Mouse (Mus musculus) intestine, embryonic 16.5 days (tissue): ENCODE measurements at regions not wholly inside any gene's neighbourhood (a gene's known extent, or its start where the extent isn't known, plus 50 kb on each side); places are given as distances from the start of the nearest gene placed in this dataset.
A peak's percentile ranks its signal among the peaks of the same experiment; 100 is the strongest.

Experiments used
- ATAC-seq: fragments of 200-750 bp; cut with Nextera tagmentation; 2 replicates; pipeline ENCODE4 v1.8.0; 2017; ENCODE audit warnings: moderate TSS enrichment, moderate library complexity
- H3K27ac ChIP-seq: fragments of 300-500 bp; sonication (generic); 2 replicates; pipeline ENCODE4 v1.5.1; 2014; ENCODE audit warnings: mild to moderate bottlenecking, low read length
- H3K27me3 ChIP-seq: fragments of 300-500 bp; sonication (generic); replicated peaks from 2 replicates; pipeline ENCODE4 v1.6.1; 2014; ENCODE audit warnings: low read length, control low read depth, mixed read lengths; ENCODE audit not compliant: control insufficient read depth, insufficient read depth
- H3K36me3 ChIP-seq: fragments of 300-500 bp; sonication (generic); 2 replicates; pipeline ENCODE4 v1.6.1; 2014; ENCODE audit warnings: low read length, control low read depth; ENCODE audit not compliant: control insufficient read depth, insufficient read depth
- H3K4me1 ChIP-seq: fragments of 300-500 bp; sonication (generic); 2 replicates; pipeline ENCODE4 v1.6.1; 2014; ENCODE audit warnings: low read length, control low read depth, mixed read lengths; ENCODE audit not compliant: control insufficient read depth, insufficient read depth
- H3K4me2 ChIP-seq: fragments of 300-500 bp; sonication (generic); 2 replicates; pipeline ENCODE4 v1.6.1; 2014; ENCODE audit warnings: low read depth, low read length, control low read depth
- H3K4me3 ChIP-seq: fragments of 300-500 bp; sonication (generic); 2 replicates; pipeline ENCODE4 v1.5.1; 2014; ENCODE audit warnings: mild to moderate bottlenecking, low read length
- H3K9ac ChIP-seq: fragments of 300-500 bp; sonication (generic); 2 replicates; pipeline ENCODE4 v1.6.1; 2014; ENCODE audit warnings: low read depth, low read length
- H3K9me3 ChIP-seq: fragments of 300-500 bp; sonication (generic); 2 replicates; pipeline ENCODE4 v1.6.1; 2016; ENCODE audit warnings: low read length, control low read depth; ENCODE audit not compliant: control insufficient read depth
- WGBS: fragments of 180-500 bp; shearing (Covaris S2); extraction: QIAGEN DNeasy Blood & Tissue Kit; methylation state at CpG from one replicate; pipeline ENCODE4 v1.1.7; 2014; 5-methylcytosine and 5-hydroxymethylcytosine counted together

DNA sequence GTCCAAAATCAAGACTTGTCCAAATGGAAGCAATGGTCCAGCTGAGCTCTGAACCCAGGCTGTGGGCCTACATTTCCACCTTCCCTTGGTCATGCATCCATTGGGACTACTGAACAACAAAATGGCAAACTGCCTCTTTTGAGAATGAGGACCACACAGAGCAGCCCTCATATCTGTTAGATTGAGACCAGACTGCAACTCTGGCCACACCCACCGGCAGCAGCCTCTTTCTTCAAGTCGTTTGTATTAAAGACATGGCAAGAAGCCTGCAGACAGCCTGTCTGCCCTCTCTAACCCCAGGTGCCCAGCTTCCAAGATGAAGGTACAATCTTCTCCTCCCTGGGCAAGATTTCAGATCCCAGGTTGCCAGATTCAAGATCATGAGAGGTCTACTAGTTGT lies 51.8 kb upstream of the St6galnac3 start:
- Histone ChIP-seq H3K4me3 (no peak overlapping the region), H3K4me2 (no peak overlapping the region), H3K9ac (no peak overlapping the region), H3K27ac (no peak overlapping the region), H3K9me3 (no peaks in the 10 kb centered on the region), H3K27me3 (no peaks in the 10 kb centered on the region), H3K36me3 (no peaks in the 10 kb centered on the region), H3K4me1 (no peaks in the 10 kb centered on the region)
- WGBS = 34% methylated on average over 2 of the region's 2 CpGs
- ATAC-seq = no peak

DNA sequence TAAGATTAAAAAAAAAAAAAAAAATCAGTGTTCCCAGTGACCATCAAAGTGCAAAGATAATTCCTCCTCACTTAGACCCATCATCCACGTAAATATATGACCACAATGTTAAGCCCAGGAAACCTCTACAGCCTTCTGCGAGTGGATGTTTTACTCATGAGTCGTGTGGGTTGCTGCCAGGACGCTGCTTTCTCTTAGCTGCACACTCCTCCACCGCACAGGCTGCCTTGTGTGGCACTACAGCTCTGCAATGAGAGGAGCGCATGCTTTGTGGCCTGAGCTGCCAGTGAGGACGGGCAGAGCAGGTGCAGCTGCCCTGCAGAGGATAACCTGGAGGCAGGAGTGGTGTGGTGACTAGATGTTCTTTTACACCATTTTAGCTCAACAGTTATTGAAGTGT lies 53.4 kb upstream of the St6galnac3 start:
- 69% methylated on average over 7 of the region's 7 CpGs for WGBS

GRCm38 (mm10) chr3:153782467-153782866 lies 57.5 kb upstream of the St6galnac3 start:
- Histone ChIP-seq H3K27ac (peak overlapping the region; percentile 61; the same call in 1 of the 2 replicates), H3K4me1 (peaks cover 9% of the 10 kb centered on the region; the same call in 1 of the 2 replicates), H3K27me3 (no peaks in the 10 kb centered on the region), H3K4me2 (no peak overlapping the region), H3K9ac (no peak overlapping the region), H3K9me3 (no peaks in the 10 kb centered on the region), H3K36me3 (no peaks in the 10 kb centered on the region), H3K4me3 (no peak overlapping the region)
- ATAC-seq = peak; percentile 24; the same call in 1 of the 2 replicates
- 53% methylated on average over 5 of the region's 5 CpGs for WGBS

More for the DNA sequence above, 53.4 kb upstream of the St6galnac3 start:
- no peak for ATAC-seq
- Histone ChIP-seq H3K9me3 (no peaks in the 10 kb centered on the region), H3K4me2 (no peak overlapping the region), H3K27ac (no peak overlapping the region), H3K9ac (no peak overlapping the region), H3K27me3 (no peaks in the 10 kb centered on the region), H3K36me3 (no peaks in the 10 kb centered on the region), H3K4me3 (no peak overlapping the region), H3K4me1 (peaks cover 9% of the 10 kb centered on the region; the same call in 1 of the 2 replicates)

- Histone ChIP-seq H3K27me3 (no peaks in the 10 kb centered on the region), H3K27ac (peak overlapping the region; percentile 61), H3K36me3 (no peaks in the 10 kb centered on the region), H3K4me2 (peak overlapping the region; percentile 26), H3K4me3 (no peak overlapping the region), H3K9ac (0 out of 2 replicates have a peak overlapping the region, but pooled peaks have one; percentile 13), H3K4me1 (peaks cover 9% of the 10 kb centered on the region; the same call in 1 of the 2 replicates), H3K9me3 (no peaks in the 10 kb centered on the region)
- ATAC-seq = peak; percentile 64
- 49% methylated on average over 7 of the region's 7 CpGs for WGBS
Measured at GRCm38 (mm10) chr3:153783294-153783741, 58.3 kb upstream of the St6galnac3 start.

DNA sequence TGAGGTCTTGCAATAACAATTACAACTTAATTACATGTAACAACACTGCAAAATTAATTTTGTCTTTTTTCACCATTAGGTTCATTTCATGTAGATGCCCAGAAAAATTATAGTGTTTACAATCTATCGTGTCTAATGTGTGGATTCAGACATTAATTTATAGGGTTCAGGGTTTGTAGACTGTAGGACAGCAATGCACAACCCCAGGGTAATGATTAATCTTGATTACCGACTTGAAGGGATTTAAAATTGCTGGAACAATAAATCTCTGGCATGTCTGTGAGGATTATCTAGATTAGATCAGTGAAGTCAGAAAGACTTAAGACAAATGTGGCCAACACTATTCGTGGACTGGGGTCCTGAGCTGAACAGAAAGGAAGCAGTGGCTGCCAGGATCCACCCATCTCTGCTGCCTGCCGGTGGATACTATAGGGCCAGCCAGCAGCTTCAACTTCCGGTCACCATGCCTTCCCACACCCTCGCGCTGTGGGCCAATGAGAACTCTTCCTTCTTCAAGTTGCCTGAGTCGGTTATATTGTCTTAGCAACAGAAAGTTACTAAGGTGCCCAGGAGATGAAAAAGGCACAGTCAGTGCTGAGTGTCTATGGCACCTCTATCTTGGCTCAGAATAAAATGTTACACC lies 59.1 kb upstream of the St6galnac3 start:
- no peaks in the 10 kb centered on the region for H3K9me3 ChIP-seq
- no peaks in the 10 kb centered on the region for H3K36me3 ChIP-seq
- H3K4me2 ChIP-seq = peak overlapping the region; percentile 26
- 40% methylated on average over 8 of the region's 8 CpGs for WGBS
- H3K27ac ChIP-seq = peak overlapping the region; percentile 61; the same call in 1 of the 2 replicates
- peak; percentile 89 for ATAC-seq
- peaks cover 9% of the 10 kb centered on the region; the same call in 1 of the 2 replicates for H3K4me1 ChIP-seq
- H3K9ac ChIP-seq = no peak overlapping the region
- H3K4me3 ChIP-seq = 0 out of 2 replicates have a peak overlapping the region, but pooled peaks have one; percentile 6
- no peaks in the 10 kb centered on the region for H3K27me3 ChIP-seq

GRCm38 (mm10) chr3:153790455-153790856 lies 53.6 kb upstream of the Asb17 start:
- peaks cover 7% of the 10 kb centered on the region for H3K4me1 ChIP-seq
- no peaks in the 10 kb centered on the region for H3K36me3 ChIP-seq
- no peaks in the 10 kb centered on the region for H3K9me3 ChIP-seq
- no peaks in the 10 kb centered on the region for H3K27me3 ChIP-seq
- H3K27ac ChIP-seq = no peak overlapping the region
- ATAC-seq = no peak
- no peak overlapping the region for H3K4me3 ChIP-seq
- no peak overlapping the region for H3K9ac ChIP-seq
- no peak overlapping the region for H3K4me2 ChIP-seq
- WGBS = 95% methylated on average over 7 of the region's 7 CpGs

- H3K9me3 ChIP-seq = no peaks in the 10 kb centered on the region
- 82% methylated on average over 9 of the region's 9 CpGs for WGBS
- no peak overlapping the region for H3K9ac ChIP-seq
- no peaks in the 10 kb centered on the region for H3K36me3 ChIP-seq
- 0 out of 2 replicates have a peak overlapping the region, but pooled peaks have one; percentile 51 for H3K27ac ChIP-seq
- H3K4me1 ChIP-seq = peaks cover 7% of the 10 kb centered on the region
- H3K27me3 ChIP-seq = no peaks in the 10 kb centered on the region
- ATAC-seq = peak; percentile 43; the same call in 1 of the 2 replicates
- H3K4me3 ChIP-seq = no peak overlapping the region
- H3K4me2 ChIP-seq = 0 out of 2 replicates have a peak overlapping the region, but pooled peaks have one; percentile 2
Measured at GRCm38 (mm10) chr3:153790883-153791609, 53.0 kb upstream of the Asb17 start.

- Histone ChIP-seq H3K9me3 (no peaks in the 10 kb centered on the region), H3K4me3 (no peak overlapping the region), H3K27me3 (no peaks in the 10 kb centered on the region), H3K9ac (no peak overlapping the region), H3K36me3 (no peaks in the 10 kb centered on the region), H3K4me1 (peaks cover 7% of the 10 kb centered on the region), H3K27ac (peak overlapping the region; percentile 51; the same call in 1 of the 2 replicates), H3K4me2 (0 out of 2 replicates have a peak overlapping the region, but pooled peaks have one; percentile 2)
- peak; percentile 91 for ATAC-seq
- WGBS = 55% methylated on average over 11 of the region's 11 CpGs
Measured at GRCm38 (mm10) chr3:153791610-153792363, 52.2 kb upstream of the Asb17 start.

- Histone ChIP-seq H3K27me3 (no peaks in the 10 kb centered on the region), H3K4me3 (no peak overlapping the region), H3K4me2 (no peak overlapping the region), H3K9me3 (no peaks in the 10 kb centered on the region), H3K9ac (no peak overlapping the region), H3K27ac (no peak overlapping the region), H3K36me3 (no peaks in the 10 kb centered on the region), H3K4me1 (peaks cover 7% of the 10 kb centered on the region)
- ATAC-seq = no peak
- WGBS = 90% methylated on average over 5 of the region's 5 CpGs
Measured at GRCm38 (mm10) chr3:153792364-153792703, 51.7 kb upstream of the Asb17 start.
